Mouse (Mus musculus): Measurements from ENCODE around the gene Lrrc74a. TPM values are rescaled to one million over a fixed set of nuclear protein-coding genes. Genes with fewer than 3 reads are reported as not detected.

Gene Lrrc74a
- polyA plus RNA-seq, 2 experiments from 2014 or later: not detected

DNA sequence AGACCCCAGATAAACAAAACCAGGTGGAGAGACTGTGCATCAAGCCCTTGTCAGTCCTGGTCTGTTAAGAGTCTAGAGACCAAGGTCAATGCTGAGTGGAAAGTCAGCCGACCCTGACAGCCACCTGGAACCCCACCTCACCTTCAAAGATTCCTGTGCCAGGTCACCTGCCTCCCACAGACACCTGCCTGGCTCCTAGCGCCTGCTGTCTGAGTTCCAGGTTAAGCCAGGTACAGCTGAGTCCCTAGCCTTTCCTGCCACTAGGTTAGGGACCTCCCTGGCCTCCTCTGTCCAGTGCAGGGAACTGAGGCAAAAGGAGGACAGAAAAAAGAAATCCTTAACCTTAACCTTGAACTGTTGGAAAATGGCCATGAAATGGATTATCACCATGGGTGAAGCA is 70.7 kb downstream of the Lrrc74a start:
- no peak for ATAC-seq

DNA sequence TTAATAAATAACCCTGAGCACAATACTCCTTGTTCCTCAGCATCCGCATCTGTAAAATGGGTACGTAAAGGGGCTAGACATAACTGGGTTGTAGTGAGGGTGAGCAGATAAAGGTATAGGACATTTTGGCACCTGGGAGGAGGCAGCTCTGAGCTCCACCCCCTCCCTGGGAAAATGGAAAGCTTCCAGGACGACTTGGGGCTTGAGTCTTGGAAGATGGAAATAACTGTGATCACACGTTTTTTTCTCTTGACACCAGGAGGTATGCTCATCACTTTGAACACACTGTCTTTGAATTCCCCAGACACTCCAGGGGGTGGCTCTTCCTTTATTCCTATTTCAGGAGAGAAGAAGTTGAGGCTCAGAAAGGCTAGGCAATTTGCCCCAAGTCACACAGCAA is 71.1 kb downstream of the Lrrc74a start:
- ATAC-seq: no peak

DNA sequence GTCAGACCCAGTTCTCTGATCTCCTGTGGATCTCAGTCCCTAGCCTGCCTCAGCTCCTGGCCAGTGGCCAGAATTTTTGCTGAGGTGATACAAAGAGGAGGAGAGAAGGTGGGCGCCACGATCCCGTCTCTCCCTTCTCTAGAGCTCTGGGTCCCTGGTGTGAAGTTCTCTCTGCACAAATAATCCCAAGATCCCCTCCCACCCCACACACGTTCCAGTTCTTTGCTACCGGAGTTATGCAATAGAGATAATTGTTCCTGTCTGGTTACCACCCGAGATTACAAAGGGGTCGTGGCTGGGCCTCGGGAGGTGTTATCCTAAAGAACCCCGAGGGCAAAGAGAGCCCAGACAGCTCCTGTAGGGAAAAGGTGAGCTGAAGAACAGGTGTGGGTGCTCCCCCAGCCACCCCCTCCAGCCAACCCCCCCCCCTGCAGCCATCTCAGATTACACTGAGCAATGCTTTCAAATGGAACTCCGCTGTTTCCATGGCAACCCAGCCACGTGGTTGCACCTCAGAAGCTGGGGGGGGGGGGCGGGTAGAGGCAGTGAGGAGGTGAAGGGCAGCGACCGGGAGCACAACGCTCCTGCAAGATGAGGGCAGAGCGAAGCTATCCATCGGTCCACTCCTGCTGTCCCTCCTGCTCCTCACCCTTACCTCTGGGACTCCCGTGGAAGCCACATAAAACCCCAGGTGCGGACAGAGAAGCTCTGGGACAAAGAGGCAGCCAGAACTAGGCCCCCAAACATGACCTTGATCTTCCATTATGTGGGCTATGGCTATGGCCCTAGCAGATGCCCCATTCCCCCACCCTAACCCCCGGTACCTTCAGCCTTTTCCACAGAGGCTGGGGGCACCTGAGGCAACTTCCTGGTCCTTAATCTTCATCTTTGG is 72.1 kb downstream of the Lrrc74a start:
- ATAC-seq: no peak

DNA sequence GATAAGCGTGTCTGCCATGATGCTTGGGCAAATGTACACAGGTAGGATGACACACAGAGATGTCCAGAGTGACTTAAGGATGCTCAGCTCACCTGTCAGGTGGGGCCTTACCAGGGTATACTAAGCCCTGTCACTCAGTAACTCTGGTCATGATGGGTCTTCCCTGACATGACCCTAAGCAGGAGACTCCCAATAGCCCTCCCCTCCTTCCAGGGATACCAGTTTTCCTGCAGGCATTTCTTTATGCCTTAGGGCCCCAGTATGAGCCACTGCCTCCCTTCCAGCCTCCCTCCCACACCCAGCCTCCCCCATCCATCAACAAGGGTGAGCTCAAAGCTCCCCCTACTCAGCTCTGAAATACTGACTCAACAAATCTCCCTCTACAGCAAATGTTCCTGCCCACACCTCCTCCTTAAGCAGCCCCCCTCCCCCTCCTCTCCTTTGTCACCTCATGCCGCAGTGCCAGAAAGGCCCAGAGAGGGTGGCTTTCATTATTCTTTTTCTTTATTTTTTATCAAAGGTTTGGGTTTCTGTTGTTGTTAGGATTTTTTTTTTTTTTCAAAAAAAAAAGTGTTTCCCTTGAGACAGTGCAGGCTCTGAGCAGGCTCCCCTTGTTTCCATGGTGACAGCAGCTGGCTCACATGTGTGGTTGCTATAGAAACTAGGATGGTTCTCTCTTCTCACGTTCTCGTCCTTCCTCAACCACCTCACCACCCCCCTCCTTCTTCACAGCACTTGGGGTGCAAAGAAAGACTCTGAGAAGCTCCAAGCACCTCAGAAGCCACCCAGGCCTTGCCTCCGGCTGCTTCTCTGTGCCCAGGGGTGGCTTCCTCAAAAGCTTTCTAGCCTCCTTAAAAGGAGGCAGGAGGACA is 73.0 kb downstream of the Lrrc74a start:
- ATAC-seq: peak; percentile 72

DNA sequence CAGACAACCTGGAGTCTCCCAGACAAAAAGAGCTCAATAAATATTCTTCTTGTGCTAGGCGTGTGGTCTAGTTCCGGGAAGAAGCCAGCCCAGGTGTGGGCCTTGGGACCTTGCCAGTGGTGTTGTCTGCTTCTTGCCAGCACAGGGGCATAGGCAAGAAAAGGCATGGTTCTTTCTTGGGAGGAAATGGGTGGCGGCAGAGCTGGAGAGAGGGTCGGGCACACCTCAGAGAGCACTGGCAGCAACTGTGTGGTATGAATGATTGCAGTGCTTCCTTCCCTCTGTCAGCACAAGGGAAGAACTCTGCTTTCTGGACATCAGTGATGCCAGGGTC is 73.6 kb downstream of the Lrrc74a start:
- ATAC-seq: no peak

DNA sequence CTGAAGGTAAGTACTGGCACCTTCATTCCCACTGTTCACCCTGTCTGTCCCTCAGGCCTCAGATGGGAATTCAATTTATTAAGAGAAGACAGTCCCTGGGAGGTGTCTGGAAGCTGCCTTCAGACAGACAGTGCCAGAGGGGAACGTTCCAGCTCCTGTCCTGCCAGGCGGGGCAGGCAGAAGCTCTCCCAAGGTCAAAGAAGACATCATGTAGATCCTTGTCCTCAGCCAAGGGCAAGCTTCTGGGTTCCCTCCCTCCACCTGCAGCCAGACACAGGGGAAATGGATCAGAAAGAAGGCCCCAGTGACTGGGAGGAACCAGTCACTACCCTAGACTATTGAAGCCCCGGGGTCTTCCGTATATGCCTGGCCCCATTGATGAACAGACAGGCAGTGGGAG is 74.7 kb downstream of the Lrrc74a start:
- no peak for ATAC-seq

DNA sequence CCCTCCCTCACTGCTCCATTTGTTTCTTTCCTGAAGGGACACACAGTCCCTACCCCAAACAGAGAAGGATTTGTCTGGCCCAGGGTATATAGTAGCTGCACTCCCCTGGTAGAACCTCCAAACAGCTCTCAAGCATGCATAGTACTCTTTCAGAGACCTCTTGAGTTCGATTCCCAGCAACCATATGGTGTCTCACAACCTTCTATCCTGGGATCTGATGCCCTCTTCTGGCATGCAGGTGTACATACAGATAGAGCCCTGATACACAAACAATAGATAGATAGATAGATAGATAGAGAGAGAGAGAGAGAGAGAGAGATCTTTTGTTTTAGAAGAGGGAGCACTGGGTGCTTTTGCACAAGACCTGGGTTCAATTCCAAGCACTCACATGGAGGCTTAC is 75.9 kb downstream of the Lrrc74a start:
- no peak for ATAC-seq

DNA sequence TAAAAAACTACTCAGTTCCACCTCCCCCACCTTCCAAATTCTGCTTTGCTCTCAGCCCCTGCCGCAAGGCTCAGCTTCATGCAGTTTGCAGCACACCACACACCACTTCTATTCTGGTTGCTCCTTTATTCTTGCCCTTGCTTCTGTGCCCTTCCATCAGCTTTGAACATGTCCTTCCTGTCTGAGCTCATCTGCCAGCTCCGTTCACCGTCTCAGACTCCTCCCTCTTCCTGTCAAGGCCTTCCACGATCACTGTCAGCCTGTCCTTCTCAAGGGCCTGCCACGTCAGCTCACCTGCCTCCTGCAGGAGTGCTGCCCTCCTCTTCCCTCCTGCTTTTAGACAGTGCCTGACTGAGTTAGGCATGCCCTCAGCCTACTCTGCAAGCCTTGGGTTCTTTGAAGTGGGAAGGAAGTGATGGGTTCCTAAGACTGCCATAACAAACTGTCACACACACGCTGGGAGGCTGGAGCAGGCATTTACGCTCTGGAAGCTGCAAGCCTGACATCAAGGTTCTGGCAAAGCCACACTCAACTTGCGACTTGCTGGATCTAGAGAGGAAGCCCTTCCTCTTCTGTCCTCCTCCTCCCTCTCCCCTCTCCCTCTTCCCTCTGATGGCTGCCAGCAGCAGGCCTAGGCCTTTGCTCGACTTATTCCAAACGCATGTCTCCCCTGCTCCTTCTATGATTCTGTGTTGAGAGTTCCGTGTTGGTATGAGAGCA is 76.7 kb downstream of the Lrrc74a start:
- ATAC-seq: peak; percentile 86

DNA sequence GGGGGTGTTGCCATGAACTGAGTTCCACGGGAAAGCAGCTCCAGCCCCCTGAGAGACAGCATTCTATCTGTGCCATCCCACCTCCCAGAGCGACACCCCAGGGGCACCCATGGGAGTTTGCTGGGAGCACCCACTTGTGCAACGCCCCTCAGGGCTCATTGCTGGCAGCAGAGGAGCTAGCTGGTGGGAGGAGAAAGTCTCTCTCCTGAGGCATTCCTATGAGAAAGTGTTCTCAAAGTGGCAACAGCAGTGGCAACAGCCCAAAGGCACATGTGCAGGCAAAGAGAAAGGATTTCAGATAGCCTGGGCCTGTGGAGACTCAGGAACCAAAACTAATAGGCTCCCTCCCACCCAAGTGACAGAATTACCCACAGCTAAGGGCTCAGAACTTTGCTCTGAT is 78.6 kb downstream of the Lrrc74a start:
- ATAC-seq: no peak

Other genes starting within 250 kb of the Lrrc74a start
- gene Vash1, start 55.7 kb upstream of the Lrrc74a start, polyA plus RNA-seq (2017; shearing (Covaris generic)): under 1 TPM in 1 of 2 experiments, not detected in 1; 0.17 TPM
- gene Angel1, start 7.9 kb upstream of the Lrrc74a start, polyA plus RNA-seq (2017; shearing (Covaris generic)): 1 to 10 TPM; 4.0 to 5.7 TPM
- 10 to 100 TPM in 1 of 2 experiments, 1 to 10 TPM in 1; 8.6 to 13.6 TPM for gene Irf2bpl, start 150.4 kb downstream of the Lrrc74a start, polyA plus RNA-seq (2017; shearing (Covaris generic))
- 10 to 100 TPM; 19.8 to 20.1 TPM for gene Cipc, start 212.7 kb downstream of the Lrrc74a start, polyA plus RNA-seq (2017; shearing (Covaris generic))

Data from activated CD4-positive, CD25-positive, alpha-beta regulatory T cell, adult 4 months (primary cell).